Mouse (Mus musculus) neural tube, embryonic 13.5 days (tissue): ENCODE results near the gene Sirt1. TPM values are rescaled to one million over a fixed set of nuclear protein-coding genes. Genes with fewer than 3 reads are reported as not detected.

Experiments
- ATAC-seq: fragments of 200-750 bp; cut with Nextera tagmentation; 2 replicates; pipeline ENCODE4 v1.8.0; 2017; ENCODE audit warnings: low read depth, mild to moderate bottlenecking, moderate TSS enrichment, moderate library complexity
- H3K27ac ChIP-seq: fragments of 300-500 bp; sonication (generic); replicated peaks from 2 replicates; pipeline ENCODE4 v1.5.1; 2015; ENCODE audit warnings: moderate library complexity, mild to moderate bottlenecking, inconsistent platforms
- H3K27me3 ChIP-seq: fragments of 300-500 bp; sonication (generic); 2 replicates; pipeline ENCODE4 v1.6.1; 2015; ENCODE audit warnings: mild to moderate bottlenecking, inconsistent platforms
- H3K36me3 ChIP-seq: fragments of 300-500 bp; sonication (generic); 2 replicates; pipeline ENCODE4 v1.6.1; 2015; ENCODE audit warnings: mild to moderate bottlenecking, inconsistent platforms
- H3K4me1 ChIP-seq: fragments of 300-500 bp; sonication (generic); replicated peaks from 2 replicates; pipeline ENCODE4 v1.6.1; 2015; ENCODE audit warnings: inconsistent platforms
- H3K4me2 ChIP-seq: fragments of 300-500 bp; sonication (generic); 2 replicates; pipeline ENCODE4 v1.6.1; 2015; ENCODE audit warnings: inconsistent platforms, mild to moderate bottlenecking, moderate library complexity
- H3K4me3 ChIP-seq: fragments of 300-500 bp; sonication (generic); 2 replicates; pipeline ENCODE4 v1.5.1; 2015; ENCODE audit warnings: mild to moderate bottlenecking, inconsistent platforms
- H3K9ac ChIP-seq: fragments of 300-500 bp; sonication (generic); 2 replicates; pipeline ENCODE4 v1.6.1; 2015; ENCODE audit warnings: moderate library complexity, mild to moderate bottlenecking, inconsistent platforms
- H3K9me3 ChIP-seq: fragments of 300-500 bp; sonication (generic); 2 replicates; pipeline ENCODE4 v1.6.1; 2016; ENCODE audit warnings: inconsistent platforms
- WGBS: fragments of 180-500 bp; shearing (Covaris S2); methylation state at CpG from one replicate; pipeline ENCODE4 v1.1.7; 2015; 5-methylcytosine and 5-hydroxymethylcytosine counted together
- polyA plus RNA-seq: library from polyadenylated mRNA; unstranded; fragments of >200 nt; fragmentation: Nextera tagmentation; extraction: Ambion mirVana; gene quantifications from 2 replicates; pipeline ENCODE4 v1.2.1, GENCODE M21; 2015

Sirt1 gene
- polyA plus RNA-seq: 4.7 and 5.1 TPM in 2 replicates

DNA sequence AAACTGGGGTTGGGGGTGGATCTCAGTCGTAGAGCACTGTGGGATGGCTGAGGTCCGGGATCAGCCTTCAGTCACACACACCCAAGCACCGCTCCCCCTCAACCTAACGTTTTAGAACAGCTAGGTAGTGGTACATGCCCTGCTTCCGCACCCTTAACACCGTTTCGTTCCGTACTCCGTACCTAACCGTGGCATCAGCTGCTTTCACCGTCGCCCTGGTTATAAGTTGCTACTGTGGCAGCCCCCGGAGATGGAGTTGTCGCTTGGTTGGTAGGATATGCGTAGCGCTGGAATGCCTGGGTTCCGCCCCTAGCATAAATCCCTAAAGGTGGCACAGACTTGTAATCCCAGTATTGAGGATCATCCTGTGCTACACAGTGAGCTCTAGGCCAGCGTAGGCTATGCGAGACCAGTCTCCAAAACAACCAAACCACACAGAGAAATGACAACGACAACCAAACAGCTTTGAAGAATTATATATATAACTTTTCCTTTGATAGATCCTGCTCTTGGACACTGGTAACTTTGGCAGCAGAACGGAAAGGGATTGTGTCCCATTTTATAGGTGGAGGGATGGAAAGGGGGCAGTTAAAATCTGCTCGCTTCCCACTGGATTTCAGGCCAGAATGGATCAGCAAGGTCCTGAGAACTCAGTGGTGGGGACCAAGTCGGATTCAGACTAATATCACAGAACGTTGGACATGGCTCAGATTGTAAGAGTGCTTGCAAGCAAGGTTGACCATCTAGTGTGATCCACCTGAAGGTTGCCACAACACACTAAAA, at the start of gene Sirt1:
Sirt1 (minus strand) TSS at position 207 of the 783 bp plus-strand sequence.
- H3K36me3 ChIP-seq: no peaks in the 10 kb centered on the region
- peaks cover 10% of the 10 kb centered on the region for H3K4me1 ChIP-seq
- H3K9me3 ChIP-seq: no peaks in the 10 kb centered on the region
- WGBS: 4% methylated on average over 24 of the region's 24 CpGs
- peak within 1 kb of the TSS; percentile 82 for H3K9ac ChIP-seq
- no peak for ATAC-seq
- H3K4me2 ChIP-seq: peak within 1 kb of the TSS; percentile 87
- peak within 1 kb of the TSS; percentile 29; the same call in 1 of the 2 replicates for H3K27ac ChIP-seq
- peaks cover 11% of the 10 kb centered on the region for H3K27me3 ChIP-seq
- peak within 1 kb of the TSS; percentile 55 for H3K4me3 ChIP-seq

DNA sequence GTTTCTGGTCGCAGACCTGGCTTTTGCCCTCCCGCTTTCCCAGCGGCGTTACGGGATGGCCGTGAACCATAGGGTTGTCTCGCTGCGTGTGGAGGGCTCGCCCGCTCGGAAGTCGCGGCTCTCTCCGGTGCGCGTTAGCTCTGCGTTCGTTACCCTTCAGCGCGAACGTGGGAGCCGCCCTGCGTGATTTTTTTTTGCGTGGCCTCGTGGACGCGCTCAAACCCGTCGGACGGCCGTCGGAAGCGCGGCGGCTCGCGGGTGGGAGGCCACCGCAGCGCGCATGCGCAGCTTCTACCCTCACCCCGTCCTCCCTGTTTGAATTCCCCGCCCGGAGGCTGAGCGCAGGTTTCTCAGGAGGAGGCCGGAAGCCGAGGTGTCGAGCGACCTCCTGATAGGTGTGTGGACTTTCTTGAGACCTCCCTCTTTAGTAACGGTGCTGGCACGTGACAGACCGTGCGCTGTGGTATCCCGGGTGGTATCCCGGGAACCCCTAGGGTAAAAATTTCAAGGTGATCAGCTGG, 48.3 kb upstream of the Sirt1 start, which contains the start of gene Ctnna3:
Ctnna3 (plus strand) TSS at position 314 of the 521 bp plus-strand sequence.
- H3K4me1 ChIP-seq: peaks cover 7% of the 10 kb centered on the region
- no peaks in the 10 kb centered on the region for H3K36me3 ChIP-seq
- peak within 1 kb of the TSS; percentile 73 for H3K9ac ChIP-seq
- peak within 1 kb of the TSS; percentile 66 for H3K4me3 ChIP-seq
- peak within 1 kb of the TSS; percentile 81 for H3K27ac ChIP-seq
- under 1% methylated on average over 55 of the region's 55 CpGs for WGBS
- peak; percentile 98 for ATAC-seq
- no peaks in the 10 kb centered on the region for H3K9me3 ChIP-seq
- H3K4me2 ChIP-seq: peak within 1 kb of the TSS; percentile 66
- no peaks in the 10 kb centered on the region for H3K27me3 ChIP-seq

DNA sequence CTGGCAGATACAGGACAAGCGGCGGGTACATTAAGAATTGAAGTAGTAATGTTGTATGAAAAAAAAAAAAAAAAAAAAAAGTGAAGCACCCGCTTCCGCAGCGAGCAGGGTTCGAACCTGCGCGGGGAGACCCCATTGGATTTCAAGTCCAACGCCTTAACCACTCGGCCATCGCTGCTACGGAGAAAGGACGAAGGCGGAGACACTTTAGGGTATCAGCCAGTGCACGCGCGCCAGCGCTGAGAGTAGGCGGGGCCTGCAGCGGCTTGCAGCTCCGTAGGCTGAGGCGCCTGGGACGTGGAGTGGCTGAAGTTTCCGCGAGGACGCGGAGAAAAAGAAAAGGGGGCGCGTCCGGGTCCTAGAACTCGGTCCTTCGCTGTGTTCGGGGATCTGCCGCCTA, 47.9 kb upstream of the Sirt1 start:
- Histone ChIP-seq H3K4me1 (peaks cover 7% of the 10 kb centered on the region), H3K9ac (peak overlapping the region; percentile 73), H3K27me3 (no peaks in the 10 kb centered on the region), H3K36me3 (no peaks in the 10 kb centered on the region), H3K4me3 (peak overlapping the region; percentile 66), H3K27ac (peak overlapping the region; percentile 81), H3K9me3 (no peaks in the 10 kb centered on the region), H3K4me2 (peak overlapping the region; percentile 66)
- peak; percentile 95 for ATAC-seq
- WGBS: under 1% methylated on average over 34 of the region's 34 CpGs

DNA sequence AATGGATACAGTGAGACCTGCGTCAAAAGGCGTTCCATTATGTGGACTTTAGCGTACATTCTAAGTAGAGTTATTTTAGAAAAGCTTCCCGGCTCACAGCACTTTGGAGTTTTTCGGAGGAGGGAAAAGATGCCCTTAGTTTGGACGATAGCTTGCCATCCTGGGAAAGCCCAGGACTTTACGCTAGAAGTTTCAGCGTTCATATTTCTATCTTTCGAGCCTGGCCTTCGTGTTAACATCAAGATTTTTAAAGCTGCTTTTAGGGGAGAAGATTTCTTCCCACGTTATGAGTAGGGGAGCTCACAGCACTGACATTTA, 47.5 kb upstream of the Sirt1 start:
- Histone ChIP-seq H3K9ac (peak overlapping the region; percentile 59), H3K27ac (peak overlapping the region; percentile 1; the same call in 1 of the 2 replicates), H3K36me3 (no peaks in the 10 kb centered on the region), H3K4me1 (peaks cover 7% of the 10 kb centered on the region), H3K27me3 (no peaks in the 10 kb centered on the region), H3K9me3 (no peaks in the 10 kb centered on the region), H3K4me2 (peak overlapping the region; percentile 66), H3K4me3 (peak overlapping the region; percentile 66)
- WGBS: 2% methylated on average over 11 of the region's 11 CpGs
- no peak for ATAC-seq

DNA sequence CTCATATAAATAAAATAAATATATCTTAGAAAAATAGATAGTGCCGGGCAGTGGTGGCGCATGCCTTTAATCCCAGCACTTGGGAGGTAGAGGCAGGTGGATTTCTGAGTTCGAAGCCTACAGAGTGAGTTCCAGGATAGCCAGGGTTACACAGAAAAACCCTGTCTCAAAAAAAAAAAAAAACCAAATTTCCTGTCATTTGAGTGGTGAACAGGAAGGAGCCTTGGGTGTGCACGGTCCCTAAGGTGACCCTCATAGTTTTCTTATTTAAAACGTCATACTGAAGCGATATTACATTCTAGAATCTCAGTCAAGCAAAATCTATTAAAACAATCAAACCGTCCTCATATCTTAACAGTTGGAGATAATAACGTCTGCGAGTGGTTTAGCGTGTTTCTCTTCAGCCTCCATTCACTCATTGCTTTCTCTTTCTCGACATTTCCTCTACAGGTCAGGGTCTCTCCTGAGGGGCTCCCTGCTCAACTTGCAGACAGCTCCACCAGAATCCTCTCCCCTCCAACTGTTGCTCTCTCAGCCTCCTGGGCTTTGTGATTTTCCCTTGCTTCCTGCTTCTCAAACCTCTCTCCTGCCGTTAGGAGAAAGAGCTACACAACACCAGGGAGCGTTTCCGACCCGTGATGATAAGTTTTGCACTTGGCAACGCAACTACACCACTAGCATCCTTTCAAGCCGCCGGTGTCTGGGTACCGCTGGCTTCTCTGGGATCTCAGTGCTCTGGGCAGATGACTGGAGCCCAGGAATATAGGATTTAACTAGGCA, 46.9 kb upstream of the Sirt1 start:
- no peaks in the 10 kb centered on the region for H3K36me3 ChIP-seq
- H3K27me3 ChIP-seq: no peaks in the 10 kb centered on the region
- no peak for ATAC-seq
- H3K4me3 ChIP-seq: peak overlapping the region; percentile 66
- H3K27ac ChIP-seq: peak overlapping the region; percentile 1; the same call in 1 of the 2 replicates
- WGBS: 27% methylated on average over 19 of the region's 19 CpGs
- H3K4me1 ChIP-seq: peaks cover 7% of the 10 kb centered on the region
- H3K9me3 ChIP-seq: no peaks in the 10 kb centered on the region
- peak overlapping the region; percentile 66 for H3K4me2 ChIP-seq
- H3K9ac ChIP-seq: peak overlapping the region; percentile 59

DNA sequence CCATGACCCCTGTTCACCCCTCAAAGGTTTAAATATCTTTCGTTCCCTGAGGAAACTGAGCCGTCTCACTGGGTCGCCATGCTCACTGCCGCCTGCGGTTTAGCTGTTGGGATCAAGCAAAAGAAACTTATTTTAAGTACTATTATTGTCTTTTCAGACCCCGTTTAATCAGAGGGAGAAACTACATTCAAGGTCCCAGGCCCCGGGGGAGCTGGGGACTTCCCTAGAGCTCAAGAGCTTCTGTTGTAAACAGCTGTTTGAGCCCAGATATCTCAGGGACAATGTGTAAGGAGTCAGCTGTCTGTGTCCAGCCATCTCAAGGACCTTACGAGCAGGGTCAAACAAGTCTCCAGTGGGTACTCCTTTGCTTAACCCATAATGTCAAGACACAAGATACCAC, 45.6 kb upstream of the Sirt1 start:
- H3K27me3 ChIP-seq: no peaks in the 10 kb centered on the region
- no peak overlapping the region for H3K4me3 ChIP-seq
- peaks cover 7% of the 10 kb centered on the region for H3K4me1 ChIP-seq
- H3K9me3 ChIP-seq: no peaks in the 10 kb centered on the region
- ATAC-seq: no peak
- H3K4me2 ChIP-seq: no peak overlapping the region
- no peak overlapping the region for H3K9ac ChIP-seq
- no peaks in the 10 kb centered on the region for H3K36me3 ChIP-seq
- 85% methylated on average over 8 of the region's 8 CpGs for WGBS
- no peak overlapping the region for H3K27ac ChIP-seq

DNA sequence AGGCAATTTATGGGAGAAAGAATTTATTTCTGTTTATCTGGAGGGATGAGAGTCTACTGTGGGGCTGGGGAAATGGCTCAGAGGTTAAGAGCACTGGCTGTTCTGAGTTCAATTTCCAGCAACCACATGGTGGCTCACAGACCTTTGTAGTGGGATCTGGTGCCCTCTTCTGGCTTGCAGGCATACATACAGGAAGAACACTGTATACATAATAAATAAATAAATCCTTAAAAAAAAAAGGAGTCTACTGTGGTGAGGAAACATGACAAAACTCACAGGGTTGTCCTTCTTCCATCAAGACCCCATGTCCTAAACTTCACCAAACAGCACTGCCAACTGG, 42.9 kb upstream of the Sirt1 start:
- Histone ChIP-seq H3K27me3 (no peaks in the 10 kb centered on the region), H3K4me2 (no peak overlapping the region), H3K36me3 (no peaks in the 10 kb centered on the region), H3K27ac (no peak overlapping the region), H3K9me3 (no peaks in the 10 kb centered on the region), H3K9ac (no peak overlapping the region), H3K4me1 (peaks cover 7% of the 10 kb centered on the region), H3K4me3 (no peak overlapping the region)
- no peak for ATAC-seq

DNA sequence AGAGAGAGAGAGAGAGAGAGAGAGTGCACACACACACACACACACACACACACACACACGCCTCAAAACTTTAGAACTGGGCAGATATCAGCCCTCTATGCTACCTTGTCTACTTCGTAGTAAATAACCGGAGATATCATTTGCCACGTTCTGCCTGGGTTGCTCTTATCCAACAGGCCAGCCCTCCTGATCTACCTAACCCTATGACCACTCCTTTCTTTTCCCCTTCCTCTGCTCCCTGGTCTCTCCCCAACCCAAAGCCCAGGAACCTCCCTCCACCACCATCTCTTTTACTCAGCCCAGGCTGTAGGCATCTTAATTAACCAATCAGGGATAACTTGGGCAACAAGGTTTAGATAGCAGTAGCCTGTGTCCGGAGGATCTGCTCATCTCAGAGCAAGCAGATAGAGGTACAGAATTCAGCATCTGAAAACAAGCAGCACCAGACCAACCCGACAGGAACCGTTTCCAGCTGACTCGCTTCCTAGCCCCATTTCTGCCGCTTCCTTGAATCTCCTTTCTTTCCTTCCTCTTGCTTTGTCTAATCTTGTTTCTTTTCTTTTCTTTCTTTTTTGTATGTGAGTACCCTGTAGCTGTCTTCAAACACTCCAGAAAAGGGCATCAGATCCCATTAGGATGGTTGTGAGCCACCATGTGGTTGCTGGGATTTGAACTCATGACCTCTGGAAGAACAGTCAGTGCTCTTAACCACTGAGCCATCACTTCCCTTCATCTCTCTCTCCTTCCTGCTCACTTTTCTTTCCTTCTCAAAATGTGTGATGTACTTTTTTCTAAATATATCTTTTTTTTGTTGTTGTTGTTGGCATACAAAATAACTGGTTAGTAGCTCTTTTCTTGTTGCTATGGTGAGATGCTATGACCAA, 42.3 kb upstream of the Sirt1 start:
- Histone ChIP-seq H3K27ac (no peak overlapping the region), H3K9me3 (no peaks in the 10 kb centered on the region), H3K4me3 (no peak overlapping the region), H3K4me2 (no peak overlapping the region), H3K36me3 (no peaks in the 10 kb centered on the region), H3K4me1 (peaks cover 7% of the 10 kb centered on the region), H3K9ac (no peak overlapping the region), H3K27me3 (no peaks in the 10 kb centered on the region)
- 88% methylated on average over 9 of the region's 9 CpGs for WGBS
- ATAC-seq: no peak

DNA sequence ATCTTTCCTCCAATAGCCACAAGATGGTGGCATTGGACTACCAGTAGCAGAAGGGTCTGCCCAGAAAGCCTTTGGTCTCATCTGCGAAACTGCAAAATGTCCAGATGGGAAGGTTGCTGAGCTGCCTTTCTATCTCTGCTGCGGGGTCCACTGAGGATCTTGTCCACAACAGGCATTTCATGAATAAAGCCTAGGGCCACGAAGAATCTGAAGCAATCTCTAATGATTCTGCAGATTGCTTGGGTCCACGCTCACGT, 41.2 kb upstream of the Sirt1 start:
- Histone ChIP-seq H3K27ac (no peak overlapping the region), H3K27me3 (no peaks in the 10 kb centered on the region), H3K9me3 (no peaks in the 10 kb centered on the region), H3K36me3 (no peaks in the 10 kb centered on the region), H3K4me1 (no peaks in the 10 kb centered on the region), H3K9ac (no peak overlapping the region), H3K4me2 (no peak overlapping the region), H3K4me3 (no peak overlapping the region)
- WGBS: 84% methylated on average over 5 of the region's 5 CpGs
- ATAC-seq: no peak

DNA sequence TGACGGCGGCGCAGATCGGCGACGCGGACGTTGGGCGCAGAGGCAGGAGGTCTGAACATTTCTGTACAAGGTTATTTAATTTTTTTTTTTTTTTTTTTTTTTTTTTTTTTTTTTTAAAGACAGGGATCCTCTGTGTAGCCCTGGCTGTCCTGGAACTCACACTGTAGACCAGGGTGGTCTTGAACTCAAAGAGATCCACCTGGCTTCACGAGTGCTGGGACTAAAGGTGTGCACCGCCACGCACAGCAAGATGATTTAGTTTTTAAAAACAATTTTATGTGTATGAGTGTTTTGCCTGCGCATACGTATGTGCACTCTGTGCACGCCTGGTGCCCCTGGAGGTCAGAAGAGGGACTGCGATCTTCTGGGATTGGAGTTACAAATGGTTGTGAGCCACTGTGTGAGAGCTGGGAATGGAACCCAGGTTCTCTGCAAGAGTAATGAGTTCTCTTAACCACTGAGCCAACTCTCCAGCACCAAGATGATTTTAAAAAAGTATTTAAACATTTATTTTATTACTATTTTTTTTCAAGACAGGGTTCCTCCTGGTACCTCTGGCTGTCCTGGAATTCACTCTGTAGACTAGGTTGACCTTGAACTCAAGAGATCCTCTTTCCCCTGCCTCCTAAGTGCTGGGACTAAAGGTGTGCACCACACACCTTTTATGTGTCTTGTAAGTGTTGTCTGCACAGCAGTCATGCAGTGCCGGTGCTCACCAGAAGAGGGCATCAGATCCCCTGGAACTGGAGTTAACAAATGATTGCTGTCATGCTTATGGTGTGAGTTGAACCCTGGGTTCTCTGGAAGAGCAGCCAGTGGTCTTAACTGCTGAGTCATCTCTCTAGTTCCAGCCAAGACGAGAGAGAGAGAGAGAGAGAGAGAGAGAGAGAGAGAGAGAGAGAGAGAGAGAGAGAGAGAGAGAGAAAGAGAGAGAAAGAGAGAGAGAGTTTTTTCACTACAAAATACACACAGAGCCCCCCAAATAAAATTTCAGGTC, 40.5 kb upstream of the Sirt1 start, which contains the start of gene Gm7075:
Gm7075 (minus strand) TSS at position 51 of the 997 bp plus-strand sequence.
- H3K36me3 ChIP-seq: no peaks in the 10 kb centered on the region
- WGBS: 88% methylated on average over 18 of the region's 18 CpGs
- H3K4me3 ChIP-seq: no peak within 1 kb of the TSS
- no peak within 1 kb of the TSS for H3K9ac ChIP-seq
- H3K27me3 ChIP-seq: no peaks in the 10 kb centered on the region
- no peak for ATAC-seq
- H3K4me1 ChIP-seq: no peaks in the 10 kb centered on the region
- no peak within 1 kb of the TSS for H3K27ac ChIP-seq
- no peaks in the 10 kb centered on the region for H3K9me3 ChIP-seq
- no peak within 1 kb of the TSS for H3K4me2 ChIP-seq

DNA sequence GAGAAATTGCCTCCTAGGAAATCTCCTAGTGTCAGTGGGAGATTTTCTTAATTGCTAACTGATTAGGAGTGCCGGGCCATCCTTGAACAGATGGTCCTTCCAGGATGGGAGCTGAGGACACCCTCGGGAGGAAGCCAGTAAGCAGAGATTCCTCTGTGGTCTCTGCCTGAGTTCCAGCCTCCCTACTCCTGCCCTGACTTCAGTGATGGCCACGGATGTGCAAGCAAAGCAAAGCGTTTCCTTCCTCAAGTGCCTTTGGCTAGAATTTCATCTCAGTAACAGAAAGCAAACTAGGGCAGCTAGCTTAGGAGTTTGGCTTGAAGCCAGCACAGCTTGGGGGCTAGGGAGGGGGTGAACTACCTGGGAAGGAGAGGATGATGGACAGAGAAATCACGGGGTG, 35.6 kb upstream of the Sirt1 start:
- Histone ChIP-seq H3K4me1 (no peaks in the 10 kb centered on the region), H3K27me3 (no peaks in the 10 kb centered on the region), H3K4me3 (no peak overlapping the region), H3K27ac (no peak overlapping the region), H3K4me2 (no peak overlapping the region), H3K36me3 (no peaks in the 10 kb centered on the region), H3K9ac (no peak overlapping the region), H3K9me3 (no peaks in the 10 kb centered on the region)
- ATAC-seq: no peak
- WGBS: 56% methylated on average over 5 of the region's 5 CpGs
